Mouse (Mus musculus): ENCODE results near the gene Plekhg5.
A peak's percentile ranks its signal among the peaks of the same experiment; 100 is the strongest.

Plekhg5 gene

GRCm38 (mm10) chr4:152070494-152071396 lies 1.6 kb upstream of the Plekhg5 start:
- no peak for DNase-seq

- peak in 1 of 2 experiments; percentile 37 for DNase-seq
Measured at GRCm38 (mm10) chr4:152072655-152073054, 357 bp downstream of the Plekhg5 start.

GRCm38 (mm10) chr4:152073715-152074114 lies 1.4 kb downstream of the Plekhg5 start:
- DNase-seq: no peak

- DNase-seq: no peak
Measured at GRCm38 (mm10) chr4:152074548-152074947, 2.2 kb downstream of the Plekhg5 start.

- no peak for DNase-seq
Measured at GRCm38 (mm10) chr4:152077191-152077590, 4.9 kb downstream of the Plekhg5 start.

- no peak for DNase-seq
Measured at GRCm38 (mm10) chr4:152078105-152078530, 5.8 kb downstream of the Plekhg5 start.

GRCm38 (mm10) chr4:152079261-152079660 lies 7.0 kb downstream of the Plekhg5 start:
- no peak for DNase-seq

- no peak for DNase-seq
Measured at GRCm38 (mm10) chr4:152079931-152080330, 7.6 kb downstream of the Plekhg5 start.

- DNase-seq: peak in 1 of 2 experiments; percentile 63
Measured at GRCm38 (mm10) chr4:152083611-152084220, 11.4 kb downstream of the Plekhg5 start.

GRCm38 (mm10) chr4:152084616-152085015 lies 12.3 kb downstream of the Plekhg5 start:
- DNase-seq: no peak

- DNase-seq: peak; percentile 71 to 85
Measured at GRCm38 (mm10) chr4:152086505-152087210, 14.4 kb downstream of the Plekhg5 start.

- no peak for DNase-seq
Measured at GRCm38 (mm10) chr4:152087211-152088081, 15.1 kb downstream of the Plekhg5 start.

- peak; percentile 44 to 70 for DNase-seq
Measured at GRCm38 (mm10) chr4:152088133-152088532, 15.8 kb downstream of the Plekhg5 start.

GRCm38 (mm10) chr4:152088556-152089120 lies 16.3 kb downstream of the Plekhg5 start:
- DNase-seq: no peak

- no peak for DNase-seq
Measured at GRCm38 (mm10) chr4:152090191-152090590, 17.9 kb downstream of the Plekhg5 start.

GRCm38 (mm10) chr4:152092751-152093293 lies 20.5 kb downstream of the Plekhg5 start:
- no peak for DNase-seq

- no peak for DNase-seq
Measured at GRCm38 (mm10) chr4:152094233-152094632, 21.9 kb downstream of the Plekhg5 start.

GRCm38 (mm10) chr4:152095937-152096910 lies 23.9 kb downstream of the Plekhg5 start:
- peak; percentile 86 to 95 for DNase-seq

GRCm38 (mm10) chr4:152096927-152097326 lies 24.6 kb downstream of the Plekhg5 start:
- peak; percentile 42 to 45 for DNase-seq
